Mouse (Mus musculus): ENCODE results near the gene Olfr141.

- TF ChIP-seq MEF2A (IDR thresholded peaks at IDR 0.05; ENCODE audit: borderline replicate concordance, low read depth, low read length) (no peak), BHLHE40 (IDR thresholded peaks at IDR 0.05; ENCODE audit: low read depth, low read length) (no peak)
These were observed 14.5 kb upstream of the Olfr141 start, which contains the start of gene Olfr1094 for GRCm38 (mm10) chr2:86824363-86824762.

Measured in CH12.LX (cell line).